Mouse (Mus musculus): ENCODE measurements at regions not wholly inside any gene's neighbourhood (a gene's known extent, or its start where the extent isn't known, plus 50 kb on each side); places are given as distances from the start of the nearest gene placed in this dataset.

DNA sequence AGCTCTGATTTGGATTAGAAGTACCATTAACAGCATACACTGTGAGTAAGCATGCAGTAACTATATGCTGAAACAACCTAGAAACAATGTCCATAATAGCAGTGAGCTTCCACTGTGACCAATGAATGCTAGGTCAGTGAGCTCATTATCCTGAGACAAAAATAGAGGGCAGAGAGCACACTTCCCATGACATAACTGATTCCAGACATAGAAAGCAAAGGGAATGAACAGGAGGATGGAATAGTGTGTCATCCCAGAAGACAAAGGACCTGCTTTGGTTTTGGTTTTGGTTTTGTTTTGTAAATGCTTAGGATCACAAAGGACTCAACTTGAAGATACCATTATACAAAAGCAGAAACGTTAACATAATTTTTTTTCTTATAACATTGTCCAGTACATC is 150.8 kb upstream of the Nr3c2 start:
- no peak for TF ChIP-seq CTCF (IDR thresholded peaks at IDR 0.05; ENCODE audit: borderline replicate concordance, extremely low read depth, insufficient read depth, insufficient read length)
- no peak for TF ChIP-seq POLR2A (IDR thresholded peaks at IDR 0.05; ENCODE audit: borderline replicate concordance, extremely low read depth, insufficient read depth, insufficient read length, poor library complexity, severe bottlenecking)
